Mouse (Mus musculus): Measurements from ENCODE around the gene Tex48. TPM values are rescaled to one million over a fixed set of nuclear protein-coding genes. Genes with fewer than 3 reads are reported as not detected.

The Tex48 gene
- polyA plus RNA-seq, 1 experiment from 2014 or later = not detected

- H3K36me3 ChIP-seq = no peaks in the 10 kb centered on the region
- no peak for ATAC-seq (ENCODE audit: insufficient number of reproducible peaks, low FRiP score, low TSS enrichment, low read depth)
- H3K4me3 ChIP-seq = no peak overlapping the region
- no peak overlapping the region for H3K27ac ChIP-seq
- no peak overlapping the region for H3K4me2 ChIP-seq
- 78% methylated on average over 4 of the region's 4 CpGs for WGBS
- no peaks in the 10 kb centered on the region for H3K27me3 ChIP-seq
- no peaks in the 10 kb centered on the region for H3K4me1 ChIP-seq
- H3K9ac ChIP-seq = no peak overlapping the region
- H3K9me3 ChIP-seq = no peaks in the 10 kb centered on the region
Measured at GRCm38 (mm10) chr4:63590538-63590937, 31.7 kb downstream of the Tex48 start.

DNA sequence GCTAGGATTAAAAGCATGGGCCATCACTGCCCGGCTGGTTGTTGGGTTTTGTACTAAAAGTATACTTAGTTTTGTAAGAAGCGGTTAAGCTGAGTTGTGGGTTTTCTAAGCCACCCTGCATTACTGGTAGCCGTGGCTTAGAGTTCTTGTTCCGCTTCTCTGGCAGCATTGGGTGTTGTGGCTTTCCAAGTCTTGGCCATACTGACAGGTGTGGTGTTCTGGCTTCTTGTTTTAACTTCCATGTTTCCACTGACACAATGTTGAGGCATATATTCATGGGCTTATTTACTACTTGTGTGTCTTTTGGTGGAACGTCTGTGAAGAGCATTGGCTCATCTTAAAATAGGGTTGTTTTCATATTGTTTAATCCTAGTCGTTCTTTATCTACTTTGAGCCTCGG lies 32.2 kb downstream of the Tex48 start:
- no peak overlapping the region for H3K4me3 ChIP-seq
- no peak overlapping the region for H3K27ac ChIP-seq
- WGBS = 81% methylated on average over 7 of the region's 7 CpGs
- no peaks in the 10 kb centered on the region for H3K36me3 ChIP-seq
- no peak for ATAC-seq (ENCODE audit: insufficient number of reproducible peaks, low FRiP score, low TSS enrichment, low read depth)
- H3K9ac ChIP-seq = no peak overlapping the region
- no peaks in the 10 kb centered on the region for H3K27me3 ChIP-seq
- no peaks in the 10 kb centered on the region for H3K4me1 ChIP-seq
- H3K9me3 ChIP-seq = no peaks in the 10 kb centered on the region
- no peak overlapping the region for H3K4me2 ChIP-seq

GRCm38 (mm10) chr4:63586240-63586639 lies 36.0 kb downstream of the Tex48 start:
- Histone ChIP-seq H3K4me1 (peaks cover 7% of the 10 kb centered on the region), H3K4me3 (no peak overlapping the region), H3K9ac (no peak overlapping the region), H3K27ac (no peak overlapping the region), H3K9me3 (no peaks in the 10 kb centered on the region), H3K36me3 (no peaks in the 10 kb centered on the region; the same call in 1 of the 2 replicates), H3K4me2 (no peak overlapping the region), H3K27me3 (no peaks in the 10 kb centered on the region)
- no peak for ATAC-seq (ENCODE audit: insufficient number of reproducible peaks, low FRiP score, low TSS enrichment, low read depth)
- 83% methylated on average over 2 of the region's 2 CpGs for WGBS

- ATAC-seq (ENCODE audit: insufficient number of reproducible peaks, low FRiP score, low TSS enrichment, low read depth) = no peak
Measured at GRCm38 (mm10) chr4:63585216-63585615, 37.0 kb downstream of the Tex48 start.

DNA sequence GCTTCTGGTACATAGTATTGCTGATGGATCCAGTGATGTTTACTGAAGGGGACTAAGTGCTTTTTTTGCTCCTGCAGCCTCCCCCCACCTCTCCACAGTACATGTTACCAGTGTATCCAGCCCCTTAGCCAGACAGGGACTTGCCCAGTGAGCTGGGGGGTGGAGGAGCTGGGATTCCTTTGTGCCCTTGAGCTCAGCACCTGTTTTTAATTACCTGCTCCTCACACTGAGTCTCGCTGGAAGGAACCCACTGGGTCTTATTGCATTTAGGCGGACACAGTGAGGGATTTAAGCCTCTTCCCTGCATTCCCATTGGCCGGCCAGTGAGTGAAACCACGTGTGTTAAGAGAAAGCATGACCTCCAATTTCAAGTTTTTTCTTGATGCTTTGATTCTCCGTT lies 39.6 kb downstream of the Tex48 start:
- Histone ChIP-seq H3K27me3 (no peaks in the 10 kb centered on the region), H3K4me3 (no peak overlapping the region), H3K4me2 (no peak overlapping the region), H3K9me3 (no peaks in the 10 kb centered on the region), H3K36me3 (peaks cover 6% of the 10 kb centered on the region; the same call in 1 of the 2 replicates), H3K9ac (no peak overlapping the region), H3K4me1 (peaks cover 13% of the 10 kb centered on the region), H3K27ac (no peak overlapping the region)
- ATAC-seq (ENCODE audit: insufficient number of reproducible peaks, low FRiP score, low TSS enrichment, low read depth) = no peak
- 17% methylated on average over 5 of the region's 5 CpGs for WGBS

More at GRCm38 (mm10) chr4:63585216-63585615, 37.0 kb downstream of the Tex48 start:
- Histone ChIP-seq H3K9me3 (no peaks in the 10 kb centered on the region), H3K4me3 (no peak overlapping the region), H3K27ac (no peak overlapping the region), H3K4me1 (peaks cover 9% of the 10 kb centered on the region), H3K9ac (no peak overlapping the region), H3K4me2 (no peak overlapping the region), H3K27me3 (no peaks in the 10 kb centered on the region), H3K36me3 (no peaks in the 10 kb centered on the region; the same call in 1 of the 2 replicates)
- WGBS = 87% methylated on average over 10 of the region's 10 CpGs

DNA sequence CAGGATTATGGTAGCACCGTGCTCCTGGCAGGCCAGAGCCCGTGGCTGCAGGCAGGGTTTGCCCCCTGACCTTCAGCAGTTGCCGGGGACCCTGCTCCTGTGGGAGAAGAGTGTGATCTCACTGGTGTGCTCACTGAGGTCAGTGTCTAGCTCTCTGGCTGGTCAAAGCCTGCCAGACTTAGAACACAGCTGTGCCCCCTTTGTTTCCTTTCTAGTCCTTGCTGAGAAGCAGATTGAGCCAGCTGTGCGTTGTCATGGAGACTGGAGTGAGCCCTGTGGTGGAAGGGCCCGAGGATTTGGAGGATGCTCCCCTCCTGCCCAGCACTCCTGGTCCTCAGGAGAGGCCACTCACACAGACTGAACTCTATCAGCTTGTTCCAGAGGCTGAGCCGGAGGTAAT lies 42.1 kb downstream of the Tex48 start:
- H3K27ac ChIP-seq = no peak overlapping the region; the same call in 1 of the 2 replicates
- H3K27me3 ChIP-seq = no peaks in the 10 kb centered on the region
- H3K4me2 ChIP-seq = no peak overlapping the region
- peaks cover 9% of the 10 kb centered on the region; the same call in 1 of the 2 replicates for H3K36me3 ChIP-seq
- H3K9me3 ChIP-seq = no peaks in the 10 kb centered on the region
- 53% methylated on average over 6 of the region's 6 CpGs for WGBS
- peaks cover 13% of the 10 kb centered on the region for H3K4me1 ChIP-seq
- H3K4me3 ChIP-seq = no peak overlapping the region
- H3K9ac ChIP-seq = no peak overlapping the region
- ATAC-seq (ENCODE audit: insufficient number of reproducible peaks, low FRiP score, low TSS enrichment, low read depth) = peak; percentile 37; the same call in 1 of the 2 replicates

GRCm38 (mm10) chr4:63579649-63580048 lies 42.6 kb downstream of the Tex48 start:
- Histone ChIP-seq H3K4me2 (no peak overlapping the region), H3K27ac (no peak overlapping the region; the same call in 1 of the 2 replicates), H3K4me1 (peaks cover 13% of the 10 kb centered on the region), H3K4me3 (no peak overlapping the region), H3K9ac (no peak overlapping the region), H3K27me3 (no peaks in the 10 kb centered on the region), H3K36me3 (peaks cover 9% of the 10 kb centered on the region; the same call in 1 of the 2 replicates), H3K9me3 (no peaks in the 10 kb centered on the region)
- no peak for ATAC-seq (ENCODE audit: insufficient number of reproducible peaks, low FRiP score, low TSS enrichment, low read depth)
- 87% methylated on average over 14 of the region's 14 CpGs for WGBS

DNA sequence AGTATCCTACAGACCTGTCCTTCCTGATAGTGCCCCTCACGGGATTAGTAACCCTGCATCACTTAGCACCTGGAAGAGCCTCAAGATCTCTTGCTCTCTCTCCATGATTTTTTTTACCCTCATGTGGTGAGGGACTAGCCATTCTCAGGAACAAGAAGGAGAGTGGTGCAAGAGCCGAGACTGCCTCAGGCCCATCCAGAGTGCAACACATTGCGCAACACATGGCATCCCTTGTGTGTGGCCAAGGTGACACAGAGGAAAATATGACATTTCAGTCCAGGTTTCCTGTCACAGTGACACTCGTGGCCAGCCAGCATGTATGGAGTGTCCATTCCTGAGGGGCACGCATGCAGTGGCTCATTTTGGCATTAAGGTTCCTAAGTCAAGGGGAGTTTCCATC lies 49.6 kb downstream of the Tex48 start:
- Histone ChIP-seq H3K27me3 (no peaks in the 10 kb centered on the region), H3K9me3 (no peaks in the 10 kb centered on the region), H3K4me1 (peaks cover 9% of the 10 kb centered on the region), H3K4me2 (no peak overlapping the region), H3K4me3 (no peak overlapping the region), H3K27ac (no peak overlapping the region), H3K36me3 (peaks cover 12% of the 10 kb centered on the region; the same call in 1 of the 2 replicates), H3K9ac (no peak overlapping the region)
- no peak for ATAC-seq (ENCODE audit: insufficient number of reproducible peaks, low FRiP score, low TSS enrichment, low read depth)
- WGBS = 91% methylated on average over 5 of the region's 5 CpGs

DNA sequence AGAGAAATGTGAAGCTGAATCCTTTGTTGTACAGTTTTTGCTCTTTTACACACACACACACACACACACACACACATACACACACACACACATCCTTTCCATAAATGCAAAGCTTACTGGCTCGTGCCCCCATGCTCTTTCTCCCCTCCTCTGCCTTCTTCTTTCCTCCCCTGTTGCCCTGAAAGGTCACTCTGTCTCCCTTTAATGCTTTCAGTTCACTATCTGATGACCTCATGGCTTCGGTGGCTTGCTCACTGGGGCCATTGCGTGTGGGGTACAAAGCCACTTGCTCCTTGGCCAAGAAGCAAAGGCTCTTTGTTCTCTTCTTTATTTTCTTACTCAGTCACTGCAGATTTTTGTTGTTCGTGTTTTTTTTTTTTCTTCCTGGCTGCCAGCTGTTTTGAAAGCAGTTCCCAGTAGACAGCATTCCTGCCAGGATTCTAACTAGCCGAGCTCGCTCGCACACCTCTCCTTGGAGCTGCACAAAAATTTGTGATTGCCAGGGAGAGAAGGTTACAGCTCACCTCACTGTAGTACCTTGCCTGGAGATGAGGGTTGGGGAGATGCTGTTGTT lies 51.9 kb downstream of the Tex48 start:
- H3K9me3 ChIP-seq = no peaks in the 10 kb centered on the region
- WGBS = 37% methylated on average over 7 of the region's 7 CpGs
- H3K9ac ChIP-seq = no peak overlapping the region
- H3K4me1 ChIP-seq = peaks cover 9% of the 10 kb centered on the region
- H3K27me3 ChIP-seq = no peaks in the 10 kb centered on the region
- no peak overlapping the region for H3K4me3 ChIP-seq
- H3K36me3 ChIP-seq = peaks cover 9% of the 10 kb centered on the region; the same call in 1 of the 2 replicates
- no peak overlapping the region for H3K4me2 ChIP-seq
- H3K27ac ChIP-seq = no peak overlapping the region
- no peak for ATAC-seq (ENCODE audit: insufficient number of reproducible peaks, low FRiP score, low TSS enrichment, low read depth)

DNA sequence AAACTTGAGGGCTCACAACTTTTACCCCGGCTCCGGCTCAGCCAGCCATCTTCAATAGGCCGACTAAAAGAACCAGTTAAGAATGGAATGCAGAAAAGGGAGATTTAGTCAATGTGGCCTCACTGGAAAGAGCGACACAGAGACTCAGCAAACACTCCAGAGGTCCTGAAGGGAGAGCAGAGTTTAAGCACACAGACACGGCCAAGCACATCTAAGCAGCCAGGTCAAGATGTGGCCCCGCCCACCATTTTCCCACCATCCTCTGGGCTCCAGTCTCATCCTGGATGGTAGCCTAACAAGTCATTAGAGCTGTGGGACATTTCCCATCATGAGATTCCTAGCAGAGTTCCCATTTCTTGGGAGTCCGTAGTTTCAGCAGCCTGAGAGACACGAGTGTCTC lies 52.9 kb downstream of the Tex48 start:
- H3K27ac ChIP-seq = no peak overlapping the region
- no peaks in the 10 kb centered on the region for H3K27me3 ChIP-seq
- H3K36me3 ChIP-seq = peaks cover 9% of the 10 kb centered on the region; the same call in 1 of the 2 replicates
- ATAC-seq (ENCODE audit: insufficient number of reproducible peaks, low FRiP score, low TSS enrichment, low read depth) = no peak
- H3K4me3 ChIP-seq = no peak overlapping the region
- H3K4me1 ChIP-seq = peaks cover 9% of the 10 kb centered on the region
- H3K9ac ChIP-seq = no peak overlapping the region
- WGBS = 87% methylated on average over 8 of the region's 8 CpGs
- H3K9me3 ChIP-seq = no peaks in the 10 kb centered on the region
- H3K4me2 ChIP-seq = no peak overlapping the region

- Histone ChIP-seq H3K9ac (no peak overlapping the region), H3K4me3 (no peak overlapping the region), H3K4me1 (peaks cover 9% of the 10 kb centered on the region), H3K27me3 (no peaks in the 10 kb centered on the region), H3K4me2 (no peak overlapping the region), H3K27ac (no peak overlapping the region), H3K36me3 (0 out of 2 replicates have a peak, but pooled peaks cover 5% of the 10 kb centered on the region), H3K9me3 (no peaks in the 10 kb centered on the region)
- ATAC-seq (ENCODE audit: insufficient number of reproducible peaks, low FRiP score, low TSS enrichment, low read depth) = no peak
- WGBS = 92% methylated on average over 9 of the region's 10 CpGs
Measured at GRCm38 (mm10) chr4:63567712-63568390, 54.4 kb downstream of the Tex48 start.

GRCm38 (mm10) chr4:63562742-63563141 lies 59.5 kb downstream of the Tex48 start:
- Histone ChIP-seq H3K36me3 (no peaks in the 10 kb centered on the region), H3K9me3 (no peaks in the 10 kb centered on the region), H3K27me3 (no peaks in the 10 kb centered on the region), H3K4me3 (no peak overlapping the region), H3K9ac (no peak overlapping the region), H3K4me2 (no peak overlapping the region), H3K4me1 (peaks cover 29% of the 10 kb centered on the region), H3K27ac (no peak overlapping the region)
- no peak for ATAC-seq (ENCODE audit: insufficient number of reproducible peaks, low FRiP score, low TSS enrichment, low read depth)
- WGBS = 78% methylated on average over 4 of the region's 4 CpGs
